14 mouse cellular contexts compared by ENCODE assay signal in the genomic region with DNA sequence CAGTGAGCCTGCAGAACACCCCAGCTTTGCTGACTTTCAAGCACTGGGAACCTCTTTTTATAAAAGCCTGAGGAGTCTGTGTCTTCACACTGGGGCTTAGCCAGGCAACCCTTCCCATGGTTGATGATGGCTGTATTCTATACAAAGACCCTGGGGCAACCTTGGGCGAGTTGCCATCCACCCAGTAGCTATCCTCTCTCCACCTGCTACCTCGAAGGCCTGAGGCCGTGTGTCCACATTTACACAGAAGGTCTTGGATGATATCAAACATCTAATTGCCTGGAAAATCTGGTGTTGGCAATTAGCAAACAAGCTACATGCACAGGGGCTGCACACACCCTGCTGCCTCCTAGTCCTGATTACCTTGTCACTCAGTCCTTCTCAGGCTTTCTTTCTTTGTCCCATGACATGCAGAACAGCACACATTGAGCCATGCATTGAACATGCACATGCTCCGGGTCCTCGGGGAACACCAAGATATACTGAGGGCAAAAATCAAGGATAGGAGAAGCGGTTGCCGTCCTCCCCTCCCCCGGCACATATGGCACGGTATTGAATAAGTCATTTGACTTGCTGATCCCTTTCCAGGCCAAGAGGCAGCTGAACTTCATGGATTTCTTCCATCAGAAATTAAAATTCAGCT. TPM values are rescaled to one million over a fixed set of nuclear protein-coding genes. Genes with fewer than 3 reads are reported as not detected.
DNase-seq lines count a peak whose midpoint lies in the region; ATAC-seq and TF ChIP-seq lines count a peak whose summit lies in the region.
"Had no signal": no experiment of that assay in that cellular context is flagged by ENCODE, and none has a peak within 500 bp of the region (broad histone marks: within the 10 kb centered on the region; RNA-seq: fewer than 3 reads in every experiment).

No protein-coding gene starts in this region.

- H3K27me3 ChIP-seq in hindbrain, embryonic 10.5 days (ENCODE audit: insufficient read depth, poor library complexity, severe bottlenecking), result no peaks in the 10 kb centered on the region; the same call in 1 of the 2 replicates
- no peaks in the 10 kb centered on the region for H3K27me3 ChIP-seq in midbrain, embryonic 14.5 days (ENCODE audit: control insufficient read depth, insufficient read depth, low read length)
- H3K27me3 ChIP-seq: embryonic facial prominence, embryonic 15.5 days; liver, embryonic 15.5 days had no signal

- H3K4me1 ChIP-seq in hindbrain, embryonic 10.5 days (replicated peaks), result peaks cover 50% of the 10 kb centered on the region
- peaks cover 12% of the 10 kb centered on the region for H3K4me1 ChIP-seq in midbrain, embryonic 14.5 days (ENCODE audit: control insufficient read depth, insufficient read depth, low read length)
- H3K4me1 ChIP-seq: embryonic facial prominence, embryonic 15.5 days; heart, embryonic 10.5 days; liver, embryonic 15.5 days had no signal

- peak; percentile 69; the same call in 1 of the 2 replicates for ATAC-seq in midbrain, embryonic 14.5 days (ENCODE audit: low FRiP score, low TSS enrichment)

- peak; percentile 83 for DNase-seq in brain, embryonic 14.5 days (ENCODE audit: low read depth)
- DNase-seq in cerebellum, adult 18-20 months, result peak; percentile 46
- peak; percentile 46 for DNase-seq in hindbrain, embryonic 10.5 days (ENCODE audit: low spot score)
- peak; percentile 66 for DNase-seq in midbrain, embryonic 14.5 days
- no peak for DNase-seq in layer of hippocampus, adult 8-10 months (ENCODE audit: low spot score in 2 of 2)
- DNase-seq in thymus, postnatal 0 days (ENCODE audit: low spot score), result no peak
- DNase-seq in thymus, postnatal 25 days, result no peak
- DNase-seq: kidney, postnatal 14 days; thymus, postnatal 36 days had no signal

- no peak overlapping the region for H3K4me2 ChIP-seq in midbrain, embryonic 14.5 days (ENCODE audit: low read length)
- H3K4me2 ChIP-seq: embryonic facial prominence, embryonic 15.5 days; liver, embryonic 15.5 days had no signal

- TF ChIP-seq POLR2A in brain, embryonic 14.5 days (IDR thresholded peaks at IDR 0.05; ENCODE audit: borderline replicate concordance, extremely low read depth, insufficient read depth, insufficient read length, poor library complexity, severe bottlenecking), result no peak

- H3K4me3 ChIP-seq in hindbrain, embryonic 10.5 days, result no peak overlapping the region
- no peak overlapping the region for H3K4me3 ChIP-seq in midbrain, embryonic 14.5 days (replicated peaks; ENCODE audit: low read depth, low read length)
- H3K4me3 ChIP-seq: embryonic facial prominence, embryonic 15.5 days; heart, embryonic 10.5 days; liver, embryonic 15.5 days had no signal

- peak overlapping the region; percentile 46 for H3K27ac ChIP-seq in hindbrain, embryonic 10.5 days
- peak overlapping the region; percentile 58 for H3K27ac ChIP-seq in midbrain, embryonic 14.5 days (replicated peaks; ENCODE audit: low read depth, low read length)
- H3K27ac ChIP-seq: embryonic facial prominence, embryonic 15.5 days; heart, embryonic 10.5 days; liver, embryonic 15.5 days had no signal

- no peaks in the 10 kb centered on the region for H3K9me3 ChIP-seq in hindbrain, embryonic 10.5 days
- no peaks in the 10 kb centered on the region for H3K9me3 ChIP-seq in midbrain, embryonic 14.5 days (ENCODE audit: control insufficient read depth, low read length)
- H3K9me3 ChIP-seq: embryonic facial prominence, embryonic 15.5 days; heart, embryonic 10.5 days; liver, embryonic 15.5 days had no signal

- H3K36me3 ChIP-seq in hindbrain, embryonic 10.5 days, result no peaks in the 10 kb centered on the region
- no peaks in the 10 kb centered on the region for H3K36me3 ChIP-seq in midbrain, embryonic 14.5 days (ENCODE audit: control insufficient read depth, insufficient read depth, low read length)
- H3K36me3 ChIP-seq: embryonic facial prominence, embryonic 15.5 days; heart, embryonic 10.5 days; liver, embryonic 15.5 days had no signal

- no peak overlapping the region for H3K9ac ChIP-seq in midbrain, embryonic 14.5 days (replicated peaks; ENCODE audit: low read length)
- H3K9ac ChIP-seq: embryonic facial prominence, embryonic 15.5 days; liver, embryonic 15.5 days had no signal

- no peak for TF ChIP-seq CTCF in brain, embryonic 14.5 days (IDR thresholded peaks at IDR 0.05; ENCODE audit: borderline replicate concordance, extremely low read depth, insufficient read depth, insufficient read length)

- 70% methylated on average over 9 of the region's 9 CpGs for WGBS in hindbrain, embryonic 10.5 days
- 29% methylated on average over 9 of the region's 9 CpGs for WGBS in midbrain, embryonic 14.5 days

RNA-seq across cellular contexts. Expression of a gene that starts 37.1 kb away (rescaled TPM):
- 0.08 TPM in 1 of 2 replicates, not detected in the other for polyA plus RNA-seq in brain, embryonic 14.5 days (2012; rRNA removed)
- 0.16 TPM in 1 of 2 replicates, not detected in the other for polyA plus RNA-seq in hindbrain, embryonic 10.5 days (2016; fragmentation: Nextera tagmentation; extraction: Ambion mirVana)
- not detected in 2 replicates for polyA plus RNA-seq in midbrain, embryonic 14.5 days (2014; fragmentation: Nextera tagmentation; extraction: Ambion mirVana)
- under 1 TPM in 1 of 4 experiments, not detected in 3; 0.33 TPM for total RNA-seq in layer of hippocampus, adult 8-10 months (2022)
- polyA plus RNA-seq in thymus, postnatal 0 days (2015; fragmentation: Nextera tagmentation; extraction: Ambion mirVana), result not detected in 2 replicates
- total RNA-seq: hematopoietic stem cell, adult 5-6 weeks; megakaryocyte progenitor cell, adult 5-6 weeks had no signal
- polyA plus RNA-seq: embryonic facial prominence, embryonic 15.5 days; heart, embryonic 10.5 days; liver, embryonic 15.5 days had no signal

Comparison
In these comparisons a context has a peak if more than half of its experiments do, and no peak if none do; other contexts are left out.
1. DNase-seq: peak in brain, embryonic 14.5 days (single experiment), cerebellum, adult 18-20 months (2 of 2), hindbrain, embryonic 10.5 days (single experiment) and midbrain, embryonic 14.5 days (single experiment); none in layer of hippocampus, adult 8-10 months (0 of 2), thymus, postnatal 0 days (single experiment) and thymus, postnatal 25 days (single experiment).